Mouse (Mus musculus) megakaryocyte-erythroid progenitor cell, adult 5-6 weeks (primary cell): ENCODE data around the gene Gm29289. TPM values are rescaled to one million over a fixed set of nuclear protein-coding genes. Genes with fewer than 3 reads are reported as not detected.
"Not testable (repeated sequence)": the region's sequence is repeated elsewhere in the genome, so short reads cannot be mapped to it uniquely, and the experiment has no call there.

ENCODE experiments used
- ATAC-seq: replicated peaks from 2 replicates; pipeline ENCODE4 v1.8.0; 2016; ENCODE audit warnings: mild to moderate bottlenecking, inconsistent platforms; ENCODE audit not compliant: severe bottlenecking, poor library complexity, low FRiP score, low TSS enrichment
- total RNA-seq, 2 experiments: library from RNA; stranded (forward) in 1 of 2; stranded (reverse) in 1 of 2; fragments of 200-1000, 215-1000 nt in 1 of 2; fragments of >200 nt in 1 of 2; fragmentation: Nextera tagmentation in 1 of 2; gene quantifications; 2 replicates each; pipeline ENCODE4 v1.2.3; 2014 to 2017

Gm29289 gene
- total RNA-seq (2014; fragmentation: Nextera tagmentation) (not detected in 2 replicates), total RNA-seq (2017) (not detected in 2 replicates)

DNA sequence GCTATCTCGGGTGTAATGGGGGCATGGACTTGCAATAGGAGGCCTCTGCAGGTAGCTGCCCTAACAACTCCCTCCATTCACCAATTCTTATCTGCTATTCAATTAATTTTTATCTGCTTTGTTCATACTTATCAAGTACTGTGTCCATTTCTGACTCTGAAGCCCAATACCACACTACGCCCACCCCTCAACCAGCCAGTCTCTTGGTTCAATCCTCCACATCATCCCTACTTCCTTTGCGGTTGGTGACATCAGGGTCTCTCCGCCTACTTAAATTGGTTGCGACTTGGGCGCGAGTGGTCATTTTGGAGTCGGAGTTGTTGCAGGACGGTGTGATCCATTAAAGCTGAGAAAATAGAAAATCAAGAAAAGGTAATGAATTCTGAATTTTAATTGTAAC is at the start of gene Gm29289:
Gm29289 (plus strand) TSS at position 301 of the 400 bp plus-strand sequence.
- ATAC-seq, result not testable (repeated sequence)

- ATAC-seq, result not testable (repeated sequence)
Observed at GRCm38 (mm10) chrY:2900689-2901088, 31.7 kb upstream of the Gm29289 start, which contains the start of gene Gm10352. Gene Gm10352 (plus strand): TSS chrY:2900989.

Other genes with a start within 250 kb of the Gm29289 start
- not detected in 2 replicates for gene H2al2b, start 211.9 kb upstream of the Gm29289 start, total RNA-seq (2014; fragmentation: Nextera tagmentation)
- gene H2al2b, start 211.9 kb upstream of the Gm29289 start, total RNA-seq (2017), result not detected in 2 replicates
- not detected in 2 replicates for gene Gm4064, start 136.4 kb upstream of the Gm29289 start, total RNA-seq (2014; fragmentation: Nextera tagmentation)
- gene Gm4064, start 136.4 kb upstream of the Gm29289 start, total RNA-seq (2017), result not detected in 2 replicates
- gene Rbmy, start 101.9 kb upstream of the Gm29289 start, total RNA-seq (2014; fragmentation: Nextera tagmentation), result not detected in 2 replicates
- not detected in 2 replicates for gene Rbmy, start 101.9 kb upstream of the Gm29289 start, total RNA-seq (2017)
- not detected in 2 replicates for gene Gm10256, start 101.9 kb upstream of the Gm29289 start, total RNA-seq (2014; fragmentation: Nextera tagmentation)
- not detected in 2 replicates for gene Gm10256, start 101.9 kb upstream of the Gm29289 start, total RNA-seq (2017)
- not detected in 2 replicates for gene Gm10352, start 31.6 kb upstream of the Gm29289 start, total RNA-seq (2014; fragmentation: Nextera tagmentation)
- gene Gm10352, start 31.6 kb upstream of the Gm29289 start, total RNA-seq (2017), result not detected in 2 replicates